Mouse (Mus musculus) liver, embryonic 14.5 days (tissue): ENCODE measurements around the gene Hpcal1. TPM values are rescaled to one million over a fixed set of nuclear protein-coding genes. Genes with fewer than 3 reads are reported as not detected.

Source experiments
- ATAC-seq: fragments of 200-750 bp; cut with Nextera tagmentation; 2 replicates; pipeline ENCODE4 v1.8.0; 2017; ENCODE audit warnings: moderate number of reproducible peaks, mild to moderate bottlenecking, moderate library complexity; ENCODE audit not compliant: insufficient read depth
- DNase-seq, 3 experiments: peaks; one replicate each; pipeline ENCODE4 v3.0.0-alpha.2; 2012 to 2013; ENCODE audit warnings: low read depth in 3 of 3, low spot score in 3 of 3
- H3K27ac ChIP-seq: fragments of 300-500 bp; sonication (generic); 2 replicates; pipeline ENCODE4 v1.5.1; 2014; ENCODE audit warnings: moderate library complexity, mild to moderate bottlenecking, control low read depth, inconsistent platforms
- H3K27me3 ChIP-seq: fragments of 300-500 bp; sonication (generic); 2 replicates; pipeline ENCODE4 v1.6.1; 2014; ENCODE audit warnings: mild to moderate bottlenecking, low read length, moderate library complexity; ENCODE audit not compliant: control insufficient read depth, insufficient read depth
- H3K36me3 ChIP-seq: fragments of 300-500 bp; sonication (generic); replicated peaks from 2 replicates; pipeline ENCODE4 v1.6.1; 2014; ENCODE audit warnings: low read depth; ENCODE audit not compliant: control insufficient read depth, insufficient read depth
- H3K4me1 ChIP-seq, 2 experiments: fragments of 200-500 bp in 1 of 2; fragments of 300-500 bp in 1 of 2; sonication (generic) in 1 of 2; replicated peaks; 2 replicates each; pipeline ENCODE4 v1.6.1; 2012 to 2014; ENCODE audit warnings: antibody characterized with exemption in 1 of 2, inconsistent platforms in 1 of 2, low read length in 1 of 2; ENCODE audit not compliant: control insufficient read depth in 2 of 2, insufficient read depth in 2 of 2
- H3K4me2 ChIP-seq: fragments of 300-500 bp; sonication (generic); 2 replicates; pipeline ENCODE4 v1.6.1; 2014; ENCODE audit warnings: low read depth, mild to moderate bottlenecking, control low read depth, moderate library complexity
- H3K4me3 ChIP-seq, 2 experiments: fragments of 200-500 bp in 1 of 2; fragments of 300-500 bp in 1 of 2; sonication (generic) in 1 of 2; 2 replicates each; pipeline ENCODE4 v1.5.1; 2012 to 2014; ENCODE audit warnings: low read depth in 2 of 2, low read length in 2 of 2, mild to moderate bottlenecking in 2 of 2, control low read depth in 1 of 2, inconsistent platforms in 1 of 2, moderate library complexity in 1 of 2; ENCODE audit not compliant: insufficient read depth in 1 of 2
- H3K9ac ChIP-seq: fragments of 300-500 bp; sonication (generic); replicated peaks from 2 replicates; pipeline ENCODE4 v1.6.1; 2014; ENCODE audit warnings: mild to moderate bottlenecking, control low read depth, moderate library complexity
- H3K9me3 ChIP-seq: fragments of 300-500 bp; sonication (generic); 2 replicates; pipeline ENCODE4 v1.6.1; 2016; ENCODE audit warnings: low read length, mixed read lengths; ENCODE audit not compliant: control insufficient read depth
- CTCF ChIP-seq: IDR thresholded peaks from 2 replicates; pipeline ENCODE4 v1.5.1; 2016; ENCODE audit warnings: antibody characterized with exemption, low read depth, control low read depth
- EP300 ChIP-seq: IDR thresholded peaks from 2 replicates; pipeline ENCODE4 v1.6.1; 2016; ENCODE audit warnings: antibody characterized with exemption, low read depth
- WGBS: fragments of 180-500 bp; shearing (Covaris S2); extraction: QIAGEN DNeasy Blood & Tissue Kit; methylation state at CpG from one replicate; pipeline ENCODE4 v1.1.7; 2014; ENCODE audit not compliant: insufficient replicate concordance; 5-methylcytosine and 5-hydroxymethylcytosine counted together
- polyA plus RNA-seq, 2 experiments: library from polyadenylated mRNA; depleted of rRNA in 1 of 2; stranded (reverse) in 1 of 2; unstranded in 1 of 2; fragments of >200 nt; fragmentation: Nextera tagmentation in 1 of 2; extraction: Ambion mirVana in 1 of 2; gene quantifications; 2 replicates each; pipeline versions ENCODE4 v1.2.1 to v1.2.3; 2012 to 2014

The Hpcal1 gene
- polyA plus RNA-seq, 2 experiments, result 13.6 to 16.6 TPM

- WGBS, result 45% methylated on average over 7 of the region's 7 CpGs
- Histone ChIP-seq H3K27me3 (no peaks in the 10 kb centered on the region), H3K4me3 (no peak overlapping the region), H3K27ac (no peak overlapping the region), H3K9ac (no peak overlapping the region), H3K4me1 (no peaks in the 10 kb centered on the region), H3K36me3 (no peaks in the 10 kb centered on the region), H3K9me3 (no peaks in the 10 kb centered on the region), H3K4me2 (no peak overlapping the region)
- TF ChIP-seq CTCF (no peak), EP300 (no peak)
- DNase-seq (no peak), ATAC-seq (no peak)
Measured at GRCm38 (mm10) chr12:17673729-17674128, 16.9 kb upstream of the Hpcal1 start.

- Histone ChIP-seq H3K27ac (no peak overlapping the region), H3K4me2 (no peak overlapping the region), H3K4me3 (no peak overlapping the region), H3K4me1 (no peaks in the 10 kb centered on the region), H3K9me3 (no peaks in the 10 kb centered on the region), H3K9ac (no peak overlapping the region), H3K36me3 (no peaks in the 10 kb centered on the region), H3K27me3 (no peaks in the 10 kb centered on the region)
- no peak for DNase-seq
- 44% methylated on average over 6 of the region's 6 CpGs for WGBS
- no peak for ATAC-seq
- TF ChIP-seq EP300 (no peak), CTCF (no peak)
Measured at GRCm38 (mm10) chr12:17674182-17674812, 16.4 kb upstream of the Hpcal1 start.

GRCm38 (mm10) chr12:17677743-17678142 is 12.9 kb upstream of the Hpcal1 start:
- no peak for DNase-seq
- no peak overlapping the region for H3K4me3 ChIP-seq
- TF ChIP-seq CTCF (peak; percentile 9; the same call in 1 of the 2 replicates), EP300 (no peak)

GRCm38 (mm10) chr12:17679571-17679970 is 11.1 kb upstream of the Hpcal1 start:
- no peak for TF ChIP-seq EP300
- TF ChIP-seq CTCF, result no peak
- H3K4me2 ChIP-seq, result no peak overlapping the region
- H3K36me3 ChIP-seq, result no peaks in the 10 kb centered on the region
- H3K27ac ChIP-seq, result no peak overlapping the region
- H3K9ac ChIP-seq, result no peak overlapping the region
- DNase-seq (peak in 1 of 3 experiments; percentile 22), ATAC-seq (no peak)
- 58% methylated on average over 4 of the region's 4 CpGs for WGBS
- H3K4me1 ChIP-seq, result no peaks in the 10 kb centered on the region
- H3K9me3 ChIP-seq, result no peaks in the 10 kb centered on the region
- H3K27me3 ChIP-seq, result no peaks in the 10 kb centered on the region
- no peak overlapping the region for H3K4me3 ChIP-seq

More at GRCm38 (mm10) chr12:17677743-17678142, 12.9 kb upstream of the Hpcal1 start:
- H3K9ac ChIP-seq, result no peak overlapping the region
- no peak overlapping the region for H3K4me2 ChIP-seq
- WGBS, result 50% methylated on average over 2 of the region's 2 CpGs
- H3K9me3 ChIP-seq, result no peaks in the 10 kb centered on the region
- no peaks in the 10 kb centered on the region for H3K4me1 ChIP-seq
- no peak overlapping the region for H3K27ac ChIP-seq
- ATAC-seq, result no peak
- no peaks in the 10 kb centered on the region for H3K36me3 ChIP-seq
- H3K27me3 ChIP-seq, result no peaks in the 10 kb centered on the region

- Histone ChIP-seq H3K36me3 (no peaks in the 10 kb centered on the region), H3K4me3 (no peak overlapping the region), H3K4me1 (no peaks in the 10 kb centered on the region), H3K9me3 (no peaks in the 10 kb centered on the region), H3K27me3 (no peaks in the 10 kb centered on the region), H3K27ac (no peak overlapping the region), H3K4me2 (no peak overlapping the region), H3K9ac (no peak overlapping the region)
- no peak for ATAC-seq
- TF ChIP-seq EP300, result no peak
- 55% methylated on average over 2 of the region's 2 CpGs for WGBS
- DNase-seq, result peak in 1 of 3 experiments; percentile 33
Measured at GRCm38 (mm10) chr12:17682161-17682560, 8.5 kb upstream of the Hpcal1 start.
